Mouse (Mus musculus) midbrain, embryonic 11.5 days (tissue): ENCODE data around the gene Sema3c. TPM values are rescaled to one million over a fixed set of nuclear protein-coding genes. Genes with fewer than 3 reads are reported as not detected.

Source experiments
- ATAC-seq: fragments of 200-750 bp; cut with Nextera tagmentation; 2 replicates; pipeline ENCODE4 v1.8.0; 2017; ENCODE audit warnings: moderate TSS enrichment, moderate library complexity; ENCODE audit not compliant: low FRiP score
- DNase-seq: peaks from one replicate; pipeline ENCODE4 v3.0.0; 2015; ENCODE audit warnings: low spot score; ENCODE audit errors: missing footprints
- H3K27ac ChIP-seq: fragments of 300-500 bp; sonication (generic); 2 replicates; pipeline ENCODE4 v1.5.1; 2014; ENCODE audit warnings: low read depth, low read length
- H3K27me3 ChIP-seq: fragments of 300-500 bp; sonication (generic); 2 replicates; pipeline ENCODE4 v1.6.1; 2014; ENCODE audit warnings: mild to moderate bottlenecking, low read length, moderate library complexity, mixed read lengths; ENCODE audit not compliant: control insufficient read depth, insufficient read depth
- H3K36me3 ChIP-seq: fragments of 300-500 bp; sonication (generic); 2 replicates; pipeline ENCODE4 v1.6.1; 2014; ENCODE audit warnings: mild to moderate bottlenecking, low read length, moderate library complexity, mixed read lengths; ENCODE audit not compliant: control insufficient read depth, insufficient read depth
- H3K4me1 ChIP-seq: fragments of 300-500 bp; sonication (generic); 2 replicates; pipeline ENCODE4 v1.6.1; 2014; ENCODE audit warnings: low read length; ENCODE audit not compliant: control insufficient read depth, insufficient read depth
- H3K4me2 ChIP-seq: fragments of 300-500 bp; sonication (generic); 2 replicates; pipeline ENCODE4 v1.6.1; 2014; ENCODE audit warnings: mild to moderate bottlenecking, moderate library complexity
- H3K4me3 ChIP-seq: fragments of 300-500 bp; sonication (generic); 2 replicates; pipeline ENCODE4 v1.5.1; 2014; ENCODE audit warnings: low read depth, low read length
- H3K9ac ChIP-seq: fragments of 300-500 bp; sonication (generic); 2 replicates; pipeline ENCODE4 v1.6.1; 2014; ENCODE audit warnings: low read length
- H3K9me3 ChIP-seq: fragments of 300-500 bp; sonication (generic); 2 replicates; pipeline ENCODE4 v1.6.1; 2016; ENCODE audit warnings: low read length; ENCODE audit not compliant: control insufficient read depth
- WGBS: fragments of 180-500 bp; shearing (Covaris S2); extraction: QIAGEN DNeasy Blood & Tissue Kit; methylation state at CpG from one replicate; pipeline ENCODE4 v1.1.7; 2014; 5-methylcytosine and 5-hydroxymethylcytosine counted together
- polyA plus RNA-seq: library from polyadenylated mRNA; unstranded; fragments of >200 nt; fragmentation: Nextera tagmentation; extraction: Ambion mirVana; gene quantifications from 2 replicates; pipeline ENCODE4 v1.2.1, GENCODE M21; 2014

Gene Sema3c
- polyA plus RNA-seq, 1 experiment from 2014 or later, result 18.8 TPM

DNA sequence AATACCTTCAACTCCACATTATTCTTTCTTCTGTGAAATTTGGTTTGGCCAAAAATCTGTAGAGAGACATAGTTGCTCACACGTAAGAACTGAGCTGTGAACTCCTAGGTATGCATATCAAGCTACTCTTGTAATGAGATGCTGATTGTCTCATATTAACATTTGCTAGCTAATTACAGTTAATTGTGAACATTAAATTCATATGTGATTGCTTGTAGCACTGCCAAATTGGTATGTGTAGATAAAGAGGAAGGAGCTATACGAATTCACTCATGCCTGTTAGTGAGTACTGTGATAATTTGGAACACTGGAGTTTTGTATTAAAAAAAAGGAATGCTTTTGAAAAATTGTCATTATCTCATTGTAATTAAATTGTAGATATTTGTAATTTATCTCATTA, 48.5 kb downstream of the Sema3c start:
- no peaks in the 10 kb centered on the region for H3K36me3 ChIP-seq
- no peaks in the 10 kb centered on the region for H3K4me1 ChIP-seq
- DNase-seq (no peak), ATAC-seq (no peak)
- 91% methylated on average over 2 of the region's 2 CpGs for WGBS
- H3K9ac ChIP-seq, result no peak overlapping the region
- H3K4me2 ChIP-seq, result no peak overlapping the region
- no peaks in the 10 kb centered on the region for H3K27me3 ChIP-seq
- H3K27ac ChIP-seq, result no peak overlapping the region
- H3K4me3 ChIP-seq, result no peak overlapping the region
- no peaks in the 10 kb centered on the region for H3K9me3 ChIP-seq

DNA sequence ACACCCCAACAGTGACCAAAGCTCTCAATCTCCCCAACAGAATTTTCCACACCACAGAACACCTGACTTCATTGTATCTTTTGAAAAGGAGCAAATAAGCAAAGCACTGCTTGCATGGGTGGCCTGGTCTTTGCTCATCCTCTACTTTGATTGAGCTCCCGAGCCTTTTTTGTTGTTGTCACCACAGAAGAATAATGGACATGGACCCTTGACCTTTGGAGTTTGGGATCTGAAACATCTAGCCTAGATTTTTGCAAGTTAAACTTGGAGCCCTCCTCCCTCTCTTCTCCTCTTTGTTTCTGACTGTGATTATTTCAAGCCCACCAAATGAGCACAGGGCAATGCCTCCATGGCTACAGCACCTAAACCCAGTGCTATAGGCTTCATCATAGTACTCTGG, 54.5 kb downstream of the Sema3c start:
- no peak overlapping the region for H3K27ac ChIP-seq
- H3K9me3 ChIP-seq, result no peaks in the 10 kb centered on the region
- H3K9ac ChIP-seq, result no peak overlapping the region
- WGBS, result 24% methylated on average over 1 of the region's 1 CpGs
- no peaks in the 10 kb centered on the region for H3K27me3 ChIP-seq
- H3K4me1 ChIP-seq, result no peaks in the 10 kb centered on the region
- ATAC-seq (no peak), DNase-seq (no peak)
- H3K4me3 ChIP-seq, result no peak overlapping the region
- H3K4me2 ChIP-seq, result no peak overlapping the region
- H3K36me3 ChIP-seq, result no peaks in the 10 kb centered on the region

DNA sequence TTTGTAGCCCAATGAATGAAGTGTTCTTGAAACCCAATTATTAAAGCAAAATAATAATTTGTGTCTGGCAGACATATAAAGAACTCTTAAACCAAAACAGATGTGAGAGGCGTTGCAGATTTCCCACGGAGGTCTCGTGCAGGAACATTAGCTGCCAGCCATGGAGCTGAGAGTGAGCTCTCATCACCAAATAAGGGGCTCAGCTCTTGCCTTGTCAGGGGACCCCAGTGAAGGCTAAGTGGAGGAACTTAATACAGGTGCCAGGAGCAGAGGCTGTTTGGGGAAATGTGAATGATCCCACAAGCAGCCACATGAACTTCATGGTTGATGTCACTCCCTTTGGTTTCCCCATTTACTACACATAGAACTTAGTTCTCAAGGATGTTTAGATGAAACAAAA, 55.5 kb downstream of the Sema3c start:
- Histone ChIP-seq H3K4me1 (no peaks in the 10 kb centered on the region), H3K9me3 (no peaks in the 10 kb centered on the region), H3K36me3 (no peaks in the 10 kb centered on the region), H3K4me3 (no peak overlapping the region), H3K27ac (no peak overlapping the region), H3K27me3 (no peaks in the 10 kb centered on the region), H3K9ac (no peak overlapping the region), H3K4me2 (no peak overlapping the region)
- ATAC-seq (no peak), DNase-seq (no peak)
- WGBS, result 66% methylated on average over 3 of the region's 3 CpGs

DNA sequence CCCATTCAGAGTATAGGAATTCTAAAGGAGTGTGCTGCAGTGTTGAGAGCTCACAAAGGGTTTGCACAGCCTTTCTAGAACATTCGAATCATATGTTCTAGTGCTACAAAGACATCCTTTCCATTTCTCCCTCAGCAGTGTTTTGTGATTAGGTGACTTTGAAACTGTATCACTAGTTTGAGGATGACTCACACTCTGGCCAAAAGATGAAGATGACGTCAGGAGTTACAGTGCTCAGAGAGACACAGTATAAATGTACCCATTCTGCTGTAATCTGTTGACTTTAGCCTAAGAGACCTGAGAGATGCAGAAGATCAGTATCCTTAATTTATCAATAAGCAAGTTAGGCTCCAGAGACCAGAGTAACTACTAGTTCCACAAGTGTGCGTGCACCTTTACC, 65.4 kb downstream of the Sema3c start:
- Histone ChIP-seq H3K36me3 (no peaks in the 10 kb centered on the region), H3K4me3 (no peak overlapping the region), H3K27ac (no peak overlapping the region), H3K9ac (no peak overlapping the region), H3K9me3 (no peaks in the 10 kb centered on the region), H3K27me3 (no peaks in the 10 kb centered on the region), H3K4me1 (no peaks in the 10 kb centered on the region), H3K4me2 (no peak overlapping the region)
- DNase-seq (no peak), ATAC-seq (no peak)
- WGBS, result 93% methylated on average over 3 of the region's 3 CpGs

DNA sequence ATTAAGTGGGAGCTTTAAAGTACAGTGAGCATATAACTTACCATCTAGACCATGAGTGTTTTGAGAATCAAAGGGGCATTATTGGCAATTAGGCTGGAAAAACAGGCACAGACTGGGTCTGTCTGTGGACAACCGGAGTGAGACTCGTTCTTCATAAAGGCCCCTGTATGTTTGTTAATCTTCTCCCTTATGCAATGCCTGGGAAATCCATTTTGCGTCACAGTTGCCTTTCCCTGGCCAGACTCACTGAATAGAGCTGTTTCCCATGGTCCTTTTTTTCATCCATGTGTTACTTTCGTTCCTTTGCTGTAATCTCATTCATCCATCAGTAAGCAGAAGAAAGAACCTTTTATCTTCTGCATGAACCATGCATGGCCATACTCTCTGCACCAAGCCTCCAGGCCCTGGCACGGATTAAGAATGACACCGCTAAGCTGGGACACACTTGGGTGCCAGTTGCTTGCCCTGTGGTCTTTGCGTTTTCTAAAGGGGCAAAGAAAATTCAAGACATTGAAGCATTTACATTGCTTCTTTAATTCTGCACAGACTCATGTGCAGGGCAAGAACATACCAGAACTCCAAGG, 73.7 kb downstream of the Sema3c start:
- DNase-seq (no peak), ATAC-seq (no peak)
- Histone ChIP-seq H3K9me3 (no peaks in the 10 kb centered on the region), H3K9ac (no peak overlapping the region), H3K4me2 (no peak overlapping the region), H3K27me3 (no peaks in the 10 kb centered on the region), H3K27ac (no peak overlapping the region), H3K36me3 (no peaks in the 10 kb centered on the region), H3K4me3 (no peak overlapping the region), H3K4me1 (no peaks in the 10 kb centered on the region)
- 55% methylated on average over 7 of the region's 7 CpGs for WGBS

DNA sequence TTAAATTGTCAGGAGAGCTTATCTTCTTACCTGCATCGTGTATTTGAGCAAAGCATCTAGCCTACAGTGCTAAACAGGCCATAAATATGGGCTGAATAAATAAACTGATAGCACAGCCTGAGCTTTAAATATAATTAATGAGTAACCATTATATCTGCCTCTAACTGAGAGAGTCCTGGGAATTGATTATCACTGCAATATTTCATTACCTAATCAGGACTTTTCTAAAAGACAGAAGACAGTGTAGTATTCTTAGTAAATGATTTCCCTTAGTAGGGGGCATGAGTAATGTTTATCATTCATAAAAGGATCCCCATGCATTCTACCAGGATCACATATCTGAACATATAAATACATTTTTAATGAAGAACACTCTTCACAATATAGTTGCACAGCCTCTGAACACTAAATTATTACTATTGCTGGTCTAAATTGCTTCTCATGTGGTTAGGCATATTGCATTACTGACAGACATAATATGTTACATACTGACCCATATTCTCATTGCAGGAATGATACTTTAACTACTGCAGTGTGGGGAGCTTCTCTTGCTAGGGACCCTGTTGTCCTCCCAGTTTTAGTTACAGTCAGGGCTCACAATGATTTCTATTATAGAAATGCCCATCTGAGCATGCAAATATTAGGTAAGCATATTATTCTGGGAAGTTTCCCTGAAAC, 74.9 kb downstream of the Sema3c start:
- no peak for ATAC-seq
- no peak overlapping the region for H3K9ac ChIP-seq
- no peak overlapping the region for H3K27ac ChIP-seq
- H3K4me2 ChIP-seq, result no peak overlapping the region
- H3K27me3 ChIP-seq, result no peaks in the 10 kb centered on the region
- H3K4me3 ChIP-seq, result no peak overlapping the region
- 63% methylated on average over 1 of the region's 1 CpGs for WGBS
- H3K36me3 ChIP-seq, result no peaks in the 10 kb centered on the region
- no peak for DNase-seq
- H3K4me1 ChIP-seq, result no peaks in the 10 kb centered on the region
- no peaks in the 10 kb centered on the region for H3K9me3 ChIP-seq

DNA sequence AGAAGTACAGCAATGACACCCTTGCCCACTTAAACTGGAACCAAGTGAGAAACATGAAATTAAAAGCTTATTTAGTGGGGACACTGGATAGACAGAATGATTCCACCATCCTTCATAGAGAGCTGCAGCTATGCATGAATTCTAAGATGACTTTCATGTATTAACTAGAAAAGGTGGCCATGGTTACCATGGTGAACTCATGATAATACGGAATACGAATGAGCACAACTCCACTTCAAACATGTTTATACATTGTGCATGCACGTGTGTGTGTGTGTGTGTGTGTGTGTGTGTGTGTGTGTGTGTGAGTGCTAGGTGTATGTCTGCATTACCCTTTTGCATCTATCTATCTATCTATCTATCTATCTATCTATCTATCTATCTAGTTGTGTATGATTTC, 87.1 kb downstream of the Sema3c start:
- H3K27me3 ChIP-seq, result no peaks in the 10 kb centered on the region
- H3K4me1 ChIP-seq, result no peaks in the 10 kb centered on the region
- WGBS, result 68% methylated on average over 3 of the region's 3 CpGs
- no peak for ATAC-seq
- no peak for DNase-seq
- no peak overlapping the region for H3K9ac ChIP-seq
- H3K4me2 ChIP-seq, result no peak overlapping the region
- H3K36me3 ChIP-seq, result no peaks in the 10 kb centered on the region
- no peaks in the 10 kb centered on the region for H3K9me3 ChIP-seq
- H3K4me3 ChIP-seq, result no peak overlapping the region
- no peak overlapping the region for H3K27ac ChIP-seq

DNA sequence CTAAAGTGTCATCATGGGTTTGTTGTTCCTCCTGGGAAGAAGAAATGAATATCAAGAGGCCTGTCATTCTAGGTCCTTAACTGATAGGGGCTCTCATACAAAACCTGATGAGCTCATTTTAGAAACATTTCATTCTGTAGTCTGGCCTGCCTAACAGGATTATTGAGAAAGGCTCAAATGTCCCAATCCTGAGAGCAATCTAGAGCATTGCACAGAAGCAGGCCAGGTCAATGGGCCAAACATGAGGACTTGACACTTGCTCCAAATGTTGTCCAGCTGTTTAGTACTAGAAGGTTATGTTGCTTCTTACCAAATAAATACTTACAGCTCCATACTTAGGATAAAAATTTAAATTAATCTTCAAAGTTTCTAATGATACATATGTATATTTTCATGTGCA, 97.3 kb downstream of the Sema3c start:
- Histone ChIP-seq H3K4me2 (no peak overlapping the region), H3K27ac (no peak overlapping the region), H3K36me3 (no peaks in the 10 kb centered on the region), H3K9me3 (no peaks in the 10 kb centered on the region), H3K27me3 (no peaks in the 10 kb centered on the region), H3K9ac (no peak overlapping the region), H3K4me3 (no peak overlapping the region), H3K4me1 (no peaks in the 10 kb centered on the region)
- ATAC-seq, result no peak
- no peak for DNase-seq

DNA sequence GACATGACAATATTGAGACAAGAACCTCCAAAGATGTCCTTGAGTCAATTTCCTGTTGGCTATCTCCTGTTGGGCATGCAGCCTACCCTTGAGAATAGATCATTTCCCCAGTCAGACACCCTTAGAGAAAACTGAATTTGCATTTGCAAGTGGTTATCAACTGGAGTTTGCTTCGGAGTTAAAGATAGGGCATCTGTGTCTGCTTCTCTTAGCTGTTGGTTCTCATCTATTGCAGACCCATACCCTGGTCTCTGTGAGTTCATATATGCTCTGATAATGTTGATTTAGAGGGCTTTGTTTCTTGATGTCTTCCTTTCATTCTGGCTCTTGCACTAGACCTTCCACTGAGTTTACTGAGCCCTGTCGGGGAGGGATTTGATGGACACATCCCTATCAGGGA, 106.8 kb downstream of the Sema3c start:
- Histone ChIP-seq H3K9ac (no peak overlapping the region), H3K36me3 (no peaks in the 10 kb centered on the region), H3K27ac (no peak overlapping the region), H3K4me2 (no peak overlapping the region), H3K4me3 (no peak overlapping the region), H3K9me3 (no peaks in the 10 kb centered on the region), H3K4me1 (no peaks in the 10 kb centered on the region), H3K27me3 (no peaks in the 10 kb centered on the region)
- DNase-seq (no peak), ATAC-seq (no peak)
- 80% methylated on average over 2 of the region's 2 CpGs for WGBS
